Mouse (Mus musculus): ENCODE results near the gene Gemin5. TPM values are rescaled to one million over a fixed set of nuclear protein-coding genes. Genes with fewer than 3 reads are reported as not detected.
"Not testable (repeated sequence)": the region's sequence is repeated elsewhere in the genome, so short reads cannot be mapped to it uniquely, and the experiment has no call there.

Gemin5 gene
- polyA plus RNA-seq, 1 experiment: 6.6 TPM

GRCm38 (mm10) chr11:58116560-58116959 lies 51.8 kb downstream of the Gemin5 start:
- DNase-seq (ENCODE audit: low spot score): no peak

- no peak for DNase-seq (ENCODE audit: low spot score)
Observed at GRCm38 (mm10) chr11:58107664-58108337, 60.5 kb downstream of the Gemin5 start.

DNA sequence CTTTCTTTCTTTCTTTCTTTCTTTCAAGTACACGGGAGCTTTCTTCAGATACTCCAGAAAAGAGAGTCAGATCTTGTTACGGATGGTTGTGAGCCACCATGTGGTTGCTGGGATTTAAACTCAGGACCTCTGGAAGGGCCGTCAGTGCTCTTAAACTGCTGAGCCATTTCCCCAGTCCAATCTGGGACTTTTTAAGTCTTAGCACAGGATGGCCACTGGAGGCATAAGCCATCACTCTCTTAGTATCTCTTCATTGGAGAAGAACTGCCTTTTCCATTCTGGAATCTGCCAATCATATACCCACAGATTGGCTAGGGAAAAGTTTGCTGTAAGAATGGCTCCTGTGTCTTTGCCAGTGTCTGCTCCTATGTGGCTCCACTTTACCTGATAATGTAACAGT lies 61.3 kb downstream of the Gemin5 start:
- DNase-seq (ENCODE audit: low spot score): no peak

- no peak for DNase-seq (ENCODE audit: low spot score)
Observed at GRCm38 (mm10) chr11:58104351-58104791, 64.0 kb downstream of the Gemin5 start.

GRCm38 (mm10) chr11:58103697-58104306 lies 64.5 kb downstream of the Gemin5 start, which contains the start of gene Cnot8:
TSS of gene Cnot8 (plus strand) at chr11:58104153.
- DNase-seq (ENCODE audit: low spot score): peak; percentile 96

DNA sequence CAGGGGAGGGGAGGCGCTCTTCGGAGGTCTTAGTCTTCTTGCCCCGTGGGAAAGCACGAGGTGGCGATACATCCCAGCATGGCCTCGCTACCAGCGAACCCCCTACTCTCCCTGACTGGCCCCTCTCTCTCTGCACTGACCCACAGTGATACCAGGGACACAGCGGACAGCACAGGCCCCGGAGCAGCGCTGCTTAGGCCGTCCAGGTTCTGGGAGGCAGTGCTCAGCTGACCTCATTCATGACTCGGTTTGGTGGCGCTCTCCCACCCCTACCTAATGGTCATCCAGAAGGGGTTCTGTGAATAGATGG lies 65.0 kb downstream of the Gemin5 start:
- DNase-seq (ENCODE audit: low spot score): no peak

GRCm38 (mm10) chr11:58102581-58103343 lies 65.6 kb downstream of the Gemin5 start:
- no peak for DNase-seq (ENCODE audit: low spot score)

DNA sequence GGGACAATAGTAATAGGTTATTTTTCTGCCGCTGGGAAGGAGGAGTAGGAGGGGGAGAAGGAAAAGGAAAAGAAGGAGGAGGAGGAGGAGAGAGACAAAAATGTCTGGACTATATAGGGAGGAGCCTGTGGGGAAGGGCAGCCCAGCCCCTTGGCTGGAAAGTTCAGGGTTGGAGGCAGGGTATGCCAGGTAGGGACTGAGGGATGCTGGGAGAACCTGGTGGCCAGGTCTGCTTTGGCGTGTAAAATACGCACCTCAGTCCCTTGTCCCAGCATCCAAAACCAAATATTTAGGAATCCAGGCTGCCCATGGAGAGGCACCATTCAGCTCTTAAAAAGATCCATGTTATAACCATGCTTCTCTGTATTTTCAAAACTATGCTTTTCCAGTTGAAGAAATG lies 66.2 kb downstream of the Gemin5 start:
- DNase-seq (ENCODE audit: low spot score): no peak

DNA sequence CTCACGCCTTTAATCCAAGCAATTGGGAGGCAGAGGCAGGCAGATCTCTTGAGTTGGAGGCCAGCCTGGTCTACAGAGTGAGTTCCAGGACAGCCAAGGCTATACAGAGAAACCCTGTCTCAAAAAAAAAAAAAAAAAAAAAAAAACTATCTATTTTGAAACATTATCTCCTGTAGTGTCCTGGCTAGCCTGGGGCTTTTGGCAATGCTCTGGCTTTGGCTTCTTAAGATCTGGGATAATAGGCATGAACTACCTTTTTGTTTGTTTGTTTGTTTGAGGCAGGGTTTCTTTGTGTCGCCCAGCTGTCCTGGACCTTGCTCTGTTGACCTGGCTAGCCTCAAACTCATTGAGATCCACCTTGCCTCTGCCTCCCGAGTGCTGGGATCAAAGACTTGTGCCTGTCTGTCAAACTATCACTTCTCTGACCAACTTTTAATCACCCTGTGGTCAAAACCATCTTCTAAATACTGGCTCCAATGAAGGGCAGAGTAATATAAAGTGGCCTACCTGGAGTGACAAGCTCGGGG lies 67.1 kb downstream of the Gemin5 start:
- DNase-seq (ENCODE audit: low spot score): no peak

- DNase-seq (ENCODE audit: low spot score): no peak
Observed at GRCm38 (mm10) chr11:58100006-58100405, 68.3 kb downstream of the Gemin5 start.

- not testable (repeated sequence) for DNase-seq (ENCODE audit: low spot score)
Observed at GRCm38 (mm10) chr11:58098366-58098720, 70.0 kb downstream of the Gemin5 start.

DNA sequence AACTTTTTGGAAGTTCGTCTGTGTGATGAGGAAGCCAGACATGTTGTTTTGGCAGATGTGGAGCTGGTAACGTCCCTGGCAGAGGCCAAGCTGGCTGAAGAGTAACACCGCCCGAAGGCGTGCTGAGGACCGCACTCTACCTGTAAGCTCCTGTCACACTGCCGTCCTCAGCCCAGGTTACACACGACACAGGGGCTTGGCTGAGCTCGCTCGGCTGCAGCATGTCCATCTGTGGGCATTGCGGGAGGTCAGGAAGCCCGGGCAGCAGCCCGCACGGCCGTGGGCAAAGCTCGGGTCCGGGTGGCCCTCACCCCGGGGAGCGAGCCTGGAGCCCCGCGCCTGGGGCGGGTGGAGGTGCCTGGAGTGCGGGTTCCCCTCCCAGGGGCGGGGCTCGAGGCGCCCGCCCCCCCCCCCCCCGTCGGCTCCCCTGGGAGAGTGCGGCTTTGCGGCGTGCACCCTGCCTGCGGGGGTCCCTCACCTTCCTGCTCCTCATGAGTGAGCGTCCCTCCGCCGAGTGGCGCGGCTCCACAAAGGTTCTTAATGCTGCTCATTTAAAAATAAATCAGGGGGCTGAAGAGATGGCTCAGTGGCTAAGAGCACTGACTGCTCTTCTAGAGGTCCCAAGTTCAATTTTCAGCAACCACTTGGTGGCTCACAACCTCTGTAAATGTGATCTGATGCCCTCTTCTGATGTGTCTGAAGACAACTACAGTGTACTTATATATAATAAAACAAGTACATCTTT lies 70.5 kb downstream of the Gemin5 start:
- peak; percentile 44 for DNase-seq (ENCODE audit: low spot score)

DNA sequence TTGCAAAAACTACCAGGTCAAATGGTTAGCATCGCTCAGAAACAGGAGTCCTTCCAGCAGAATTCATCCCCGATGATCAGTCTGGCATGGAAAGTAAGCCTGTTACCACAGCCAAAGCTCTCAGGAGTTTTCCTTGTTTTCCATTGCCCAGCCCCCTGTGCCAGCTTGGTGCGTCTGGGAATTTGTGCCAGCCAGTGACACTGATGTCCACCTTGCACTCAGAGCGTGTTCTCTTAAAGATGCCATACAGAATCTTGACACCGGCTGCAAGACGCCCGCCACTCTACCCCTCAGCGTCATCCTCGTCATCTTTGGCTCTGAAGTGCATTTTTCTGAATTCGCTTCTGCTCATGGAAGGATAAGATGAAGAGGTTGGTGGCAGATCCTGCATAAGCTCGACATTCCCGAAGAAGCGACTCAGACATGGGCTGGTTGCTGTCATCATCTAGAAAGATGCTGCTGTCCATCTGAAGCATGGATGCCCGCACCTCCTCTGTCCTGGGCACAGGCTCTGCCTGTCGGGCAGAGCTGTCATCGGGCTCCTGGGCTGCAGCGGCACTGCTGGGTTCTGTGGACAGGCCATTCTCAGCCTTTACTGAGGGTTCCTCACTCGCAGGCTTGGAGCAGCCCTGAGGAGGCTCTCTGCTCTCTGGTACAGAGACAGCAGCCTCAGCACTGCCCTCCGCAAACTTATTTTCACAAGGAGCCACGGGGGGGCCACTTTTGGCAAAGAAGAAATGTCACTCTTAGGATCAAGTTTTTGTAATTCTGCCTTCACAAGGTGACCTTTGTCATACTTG lies 71.3 kb downstream of the Gemin5 start:
- DNase-seq (ENCODE audit: low spot score): no peak

DNA sequence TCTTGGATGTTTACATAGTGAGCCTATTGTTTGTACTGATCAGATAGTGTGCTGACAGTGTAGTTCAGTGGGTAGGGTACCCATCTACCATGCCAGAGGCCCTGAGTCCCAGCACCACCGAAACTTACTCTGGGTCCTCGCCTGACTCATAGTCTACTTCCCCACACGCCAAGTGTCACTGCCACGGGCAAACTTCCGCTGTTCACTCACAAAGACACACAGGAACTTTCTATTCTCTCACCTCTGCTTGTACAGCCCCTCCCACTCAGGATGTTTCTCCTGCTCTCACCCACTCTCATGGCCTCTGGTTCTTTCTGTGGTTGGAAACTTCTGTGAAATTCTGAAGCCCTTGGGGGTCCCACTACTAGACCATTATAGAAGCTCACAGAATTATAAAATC lies 72.2 kb downstream of the Gemin5 start:
- DNase-seq (ENCODE audit: low spot score): no peak

DNA sequence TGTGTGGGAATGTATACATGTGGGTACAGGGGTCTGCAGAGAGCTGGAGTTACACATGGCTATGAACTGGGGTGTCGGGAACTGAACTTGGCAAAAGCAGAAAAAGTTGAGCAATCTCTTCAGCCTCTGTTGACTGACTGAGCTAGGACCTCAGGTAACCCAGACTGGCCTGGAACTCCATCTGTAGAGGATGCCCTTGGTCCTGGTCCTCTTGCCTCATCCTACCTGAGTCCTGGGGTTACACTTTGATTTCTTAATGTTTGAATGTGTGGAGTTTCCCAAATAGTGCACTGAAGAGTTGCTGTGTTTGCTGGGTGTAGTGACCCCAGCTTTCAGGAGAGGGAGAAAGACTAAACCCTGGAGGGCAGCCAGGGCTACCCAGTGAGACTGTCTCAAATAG lies 72.8 kb downstream of the Gemin5 start:
- DNase-seq (ENCODE audit: low spot score): no peak

- no peak for DNase-seq (ENCODE audit: low spot score)
Observed at GRCm38 (mm10) chr11:58094766-58095165, 73.6 kb downstream of the Gemin5 start.

GRCm38 (mm10) chr11:58093021-58093528 lies 75.3 kb downstream of the Gemin5 start, which contains the start of gene Gm12248:
TSS of gene Gm12248 (minus strand) at chr11:58093134.
- no peak for DNase-seq (ENCODE audit: low spot score)

DNA sequence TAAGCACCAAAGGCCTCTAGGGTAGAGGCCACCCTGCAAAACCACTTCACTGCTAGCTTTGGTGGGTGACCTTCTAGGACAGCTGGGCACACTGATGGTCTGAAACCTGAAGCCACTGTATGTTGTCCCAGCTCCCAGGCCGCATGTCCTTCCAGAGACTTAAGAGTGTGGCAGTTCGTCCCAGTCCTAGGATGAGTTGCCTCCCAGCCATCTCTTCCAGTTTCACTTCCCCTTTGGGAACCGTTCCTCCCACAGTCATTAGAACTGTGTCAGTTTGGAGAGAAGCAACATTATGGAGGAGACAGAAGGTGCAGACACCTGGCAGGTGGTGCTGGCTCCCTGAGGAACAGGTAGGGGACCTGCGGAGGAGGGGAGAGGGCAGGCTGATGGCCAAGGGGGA lies 75.8 kb downstream of the Gemin5 start:
- no peak for DNase-seq (ENCODE audit: low spot score)

DNA sequence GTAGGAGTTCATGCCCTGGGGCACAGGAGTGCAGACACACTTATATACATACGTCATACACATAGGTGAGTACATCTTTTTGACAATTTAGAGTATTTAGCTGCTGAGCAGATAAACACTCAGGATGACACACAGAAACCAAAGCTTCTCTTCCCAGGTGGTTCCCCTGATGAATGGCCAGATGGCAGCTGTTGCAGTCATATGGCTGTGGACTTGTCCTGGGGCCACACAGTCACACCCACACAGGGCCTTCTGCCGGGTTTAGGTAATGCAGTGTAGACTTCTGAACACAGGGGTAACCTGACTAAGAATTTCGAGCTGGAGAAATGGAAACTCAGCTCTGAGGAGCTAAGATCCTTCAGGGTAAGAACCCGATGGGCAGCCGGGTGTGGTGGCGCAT lies 86.6 kb downstream of the Gemin5 start:
- DNase-seq (ENCODE audit: low spot score): no peak

DNA sequence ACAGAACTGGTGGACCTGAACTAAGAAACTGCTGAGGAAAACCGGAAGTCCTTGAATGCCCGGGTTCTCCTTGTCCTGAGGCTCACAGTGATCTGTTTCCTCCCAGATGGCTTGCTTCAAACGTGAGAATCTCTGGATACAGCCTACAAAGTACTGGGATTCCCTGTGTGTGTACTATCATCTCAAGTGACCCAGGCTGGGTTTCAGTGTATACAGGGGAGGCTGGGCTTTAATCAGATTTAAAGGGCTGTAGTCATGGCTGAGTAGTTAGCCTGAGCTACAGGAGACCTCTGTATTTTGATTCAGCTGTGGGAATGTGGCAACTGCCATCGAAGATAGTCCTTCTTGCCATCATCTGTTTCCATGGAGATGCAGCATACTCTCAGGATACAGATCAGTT lies 91.1 kb downstream of the Gemin5 start:
- no peak for DNase-seq (ENCODE audit: low spot score)

DNA sequence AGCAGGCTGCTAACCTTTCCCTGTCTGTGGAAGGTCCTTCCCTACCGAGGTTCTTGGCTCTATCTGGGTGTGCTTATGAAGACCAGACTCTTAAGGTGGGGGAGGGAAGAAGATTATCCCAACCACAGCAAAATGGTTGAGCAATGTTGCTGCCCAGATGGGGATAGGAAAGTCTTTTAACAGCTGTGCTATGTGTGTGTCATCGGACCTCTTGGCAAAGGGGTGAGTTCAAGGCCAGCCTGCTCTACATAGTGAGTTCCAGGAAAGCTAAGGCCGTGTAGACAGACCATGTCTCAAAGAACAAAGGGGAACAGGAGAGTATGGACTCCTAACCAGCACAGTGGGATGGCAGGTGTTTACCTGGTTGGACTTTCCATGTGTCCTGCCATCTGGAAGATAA lies 95.4 kb downstream of the Gemin5 start:
- no peak for DNase-seq (ENCODE audit: low spot score)

Data from urinary bladder, adult 2 months (tissue).